Mouse (Mus musculus): ENCODE data around the gene Elmsan1.

Gene Elmsan1

DNA sequence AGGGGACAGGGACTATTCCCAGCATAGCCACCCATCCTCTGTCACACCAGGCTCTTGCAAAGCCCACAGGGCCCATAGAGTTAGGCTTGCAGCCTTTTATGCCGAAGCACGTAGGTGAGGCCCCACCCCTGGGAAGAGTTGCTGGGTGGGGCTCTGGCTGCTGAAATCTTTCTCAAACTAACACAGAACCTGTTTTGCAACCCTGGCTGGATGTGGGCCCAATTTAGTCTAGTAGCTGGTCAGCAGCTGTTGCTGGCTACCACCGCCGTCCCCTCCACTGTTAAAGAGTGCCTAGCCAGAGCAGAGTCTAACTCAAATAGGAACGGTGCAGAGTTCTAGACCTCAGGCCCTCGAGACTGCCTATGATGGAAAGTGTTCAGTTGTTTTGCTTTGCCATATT, 43.8 kb downstream of the Elmsan1 start:
- DNase-seq: no peak

GRCm38 (mm10) chr12:84174190-84174811, 44.4 kb downstream of the Elmsan1 start:
- DNase-seq: peak; percentile 76

DNA sequence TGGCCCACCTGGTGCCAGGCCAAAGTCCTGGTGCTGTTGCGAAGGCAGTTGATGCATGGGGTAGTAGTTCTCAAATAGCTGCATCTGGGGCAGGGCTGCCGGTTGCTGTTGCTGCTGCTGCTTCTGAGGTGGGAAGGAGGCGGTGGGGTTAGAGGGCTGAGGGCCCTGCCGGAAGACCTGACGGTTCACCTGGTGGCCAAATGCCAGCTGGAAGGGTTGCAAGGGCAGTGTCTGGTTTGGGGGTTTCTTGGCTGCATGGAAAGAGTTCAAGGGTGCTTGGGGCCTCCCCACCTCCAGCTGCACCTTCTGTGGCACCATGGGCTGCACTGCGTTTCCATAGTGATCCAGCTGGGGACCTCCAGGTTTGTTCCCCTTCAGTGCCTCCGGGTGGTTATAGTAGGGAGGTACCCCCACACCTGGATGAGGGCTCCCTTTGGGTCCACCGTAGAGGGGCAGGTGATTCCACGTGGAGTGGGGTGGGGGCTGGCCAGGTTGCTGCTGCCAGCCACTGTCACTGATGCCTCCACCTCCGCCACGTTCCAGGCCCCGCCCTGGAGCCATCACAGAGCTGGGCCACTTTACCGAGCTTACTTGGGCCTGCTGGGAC, 45.3 kb downstream of the Elmsan1 start:
- no peak for DNase-seq

- DNase-seq: peak; percentile 78
Observed at GRCm38 (mm10) chr12:84172862-84173261, 45.8 kb downstream of the Elmsan1 start.

- no peak for DNase-seq
Observed at GRCm38 (mm10) chr12:84172216-84172615, 46.5 kb downstream of the Elmsan1 start.

DNA sequence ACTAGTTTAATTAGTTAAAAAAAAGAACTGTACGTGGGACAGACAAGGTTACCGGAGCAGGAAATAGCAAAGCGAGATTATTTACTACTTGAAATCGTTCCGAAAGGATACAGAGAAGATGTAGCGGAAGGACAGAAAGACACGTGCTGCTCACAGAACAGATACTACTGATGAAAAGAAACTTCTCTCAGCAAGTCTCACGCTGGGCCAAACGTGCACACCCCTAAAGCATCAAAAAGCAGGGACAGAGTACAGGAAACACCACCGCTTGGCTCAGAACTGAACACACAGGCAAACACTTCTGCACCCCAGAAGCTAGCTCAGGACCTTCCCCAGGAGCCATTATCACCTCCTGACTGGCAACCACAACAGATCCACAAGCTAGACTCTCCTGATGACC, 48.1 kb downstream of the Elmsan1 start:
- no peak for DNase-seq

DNA sequence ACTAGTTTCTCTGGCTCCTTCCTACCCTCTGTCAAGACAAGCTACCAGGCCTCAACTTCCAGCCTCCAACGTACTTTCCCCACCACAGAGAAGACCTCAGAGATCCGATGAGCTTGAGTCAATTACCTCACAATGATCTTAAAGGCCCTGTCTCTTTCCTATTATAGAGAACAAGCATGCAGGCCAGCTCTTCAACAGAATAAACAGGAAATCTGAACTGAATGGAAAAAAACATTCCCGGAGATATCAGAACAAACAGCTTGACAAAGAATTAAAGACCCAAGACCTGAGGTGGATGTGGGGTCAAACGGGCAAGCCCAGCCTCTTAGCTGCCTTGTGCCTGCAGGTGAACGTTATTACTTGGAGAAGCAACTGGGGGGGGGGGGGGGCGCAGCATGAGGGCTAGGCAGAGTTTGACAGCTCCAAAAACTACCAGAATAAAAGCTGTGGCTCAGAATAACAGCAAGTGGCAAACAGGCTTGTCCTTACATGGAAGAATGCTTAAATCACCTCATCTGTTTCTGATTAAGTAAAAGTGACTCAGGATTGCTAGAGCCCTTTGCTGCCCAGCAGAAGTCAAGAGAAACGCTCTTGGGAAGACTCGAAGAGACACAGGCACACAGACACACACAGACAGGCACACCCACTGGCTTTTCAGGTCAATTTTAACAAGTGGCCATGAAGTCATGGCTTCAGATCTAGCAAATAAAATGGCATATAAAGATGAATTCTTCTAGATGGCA, 52.9 kb downstream of the Elmsan1 start:
- DNase-seq: peak; percentile 7

DNA sequence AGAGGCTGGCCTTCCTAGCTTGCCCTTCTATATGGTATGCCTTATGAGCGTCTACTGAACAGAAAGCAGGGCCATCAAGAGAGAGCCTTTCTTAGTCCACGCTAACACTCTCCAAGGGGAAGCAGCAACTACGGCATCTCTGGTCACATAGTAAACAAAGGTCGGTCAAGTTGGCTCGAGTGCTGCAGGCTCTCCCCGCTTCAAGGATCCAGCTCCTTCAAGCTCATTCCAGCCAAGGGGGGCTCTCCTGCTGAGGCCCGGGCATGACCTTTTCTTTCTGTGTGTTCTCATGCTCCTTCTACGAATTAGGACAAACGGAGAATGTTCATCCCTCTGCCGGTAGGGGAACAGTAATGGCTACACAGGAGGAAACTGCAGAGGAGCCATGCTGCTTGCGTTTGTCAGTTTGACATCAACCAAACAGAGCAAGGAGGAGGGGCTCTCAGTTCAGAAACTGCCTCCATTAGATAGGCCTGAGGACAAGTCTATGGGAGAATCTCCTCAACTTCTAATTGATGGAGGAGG, 55.0 kb downstream of the Elmsan1 start:
- no peak for DNase-seq

- DNase-seq: no peak
Observed at GRCm38 (mm10) chr12:84163133-84163532, 55.5 kb downstream of the Elmsan1 start.

DNA sequence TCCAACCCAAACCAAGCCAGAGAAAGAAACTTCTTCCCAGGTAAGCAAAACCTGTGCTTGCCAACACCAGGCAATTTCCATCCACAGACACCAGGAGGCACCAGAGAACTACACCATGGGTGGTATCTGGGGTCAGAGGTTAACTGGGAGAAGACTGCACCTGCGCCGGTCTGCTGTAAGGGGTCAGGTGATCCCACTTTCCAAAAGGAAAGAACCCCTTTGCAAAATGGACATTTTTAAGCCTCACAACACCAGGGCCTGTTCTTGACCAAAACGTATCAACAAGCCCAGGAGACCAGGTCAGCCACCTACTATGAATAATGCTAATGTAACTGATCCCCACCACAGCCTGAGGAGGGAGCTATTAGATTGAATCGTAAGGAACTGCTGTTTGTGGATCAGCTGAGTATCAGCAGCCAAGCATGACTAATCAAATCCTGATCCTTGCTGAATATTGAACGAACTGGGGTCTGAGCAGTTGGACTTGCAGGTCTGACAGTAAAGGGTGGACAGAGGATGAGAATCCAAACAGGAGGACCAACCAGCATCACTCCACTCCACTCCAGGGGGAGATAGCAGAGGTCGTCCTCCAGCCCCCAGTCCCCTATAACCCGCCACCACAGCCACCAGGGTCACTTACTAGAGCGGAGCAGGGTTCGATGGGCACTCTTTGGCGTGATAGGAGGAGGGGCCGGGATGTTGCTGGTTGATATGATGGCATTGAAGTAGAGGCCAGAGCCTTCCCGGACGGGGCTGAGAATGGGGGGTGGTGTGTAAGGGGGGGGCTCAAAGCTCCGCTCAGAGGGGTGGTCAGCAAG, 56.9 kb downstream of the Elmsan1 start:
- DNase-seq: no peak

GRCm38 (mm10) chr12:84161116-84161515, 57.6 kb downstream of the Elmsan1 start:
- no peak for DNase-seq

DNA sequence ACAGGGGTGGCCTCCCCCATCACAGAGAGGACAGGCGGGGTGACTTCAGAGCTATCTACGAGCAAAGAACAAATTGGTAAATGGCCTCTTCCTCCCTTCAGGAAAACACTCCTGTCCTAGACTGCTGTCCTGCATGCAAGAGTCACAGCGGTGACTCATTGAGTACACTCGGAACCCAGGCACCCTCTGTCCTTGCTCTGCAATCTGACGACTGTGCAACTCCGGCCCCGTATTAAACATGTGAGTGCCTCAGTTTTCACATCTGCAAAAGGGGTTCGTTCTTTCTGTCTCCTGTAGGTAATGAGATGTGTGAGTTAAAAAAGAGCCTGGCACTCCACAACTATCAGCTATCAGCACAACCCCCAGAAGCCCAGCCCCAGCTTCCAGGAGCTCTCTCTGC, 58.2 kb downstream of the Elmsan1 start:
- no peak for DNase-seq

DNA sequence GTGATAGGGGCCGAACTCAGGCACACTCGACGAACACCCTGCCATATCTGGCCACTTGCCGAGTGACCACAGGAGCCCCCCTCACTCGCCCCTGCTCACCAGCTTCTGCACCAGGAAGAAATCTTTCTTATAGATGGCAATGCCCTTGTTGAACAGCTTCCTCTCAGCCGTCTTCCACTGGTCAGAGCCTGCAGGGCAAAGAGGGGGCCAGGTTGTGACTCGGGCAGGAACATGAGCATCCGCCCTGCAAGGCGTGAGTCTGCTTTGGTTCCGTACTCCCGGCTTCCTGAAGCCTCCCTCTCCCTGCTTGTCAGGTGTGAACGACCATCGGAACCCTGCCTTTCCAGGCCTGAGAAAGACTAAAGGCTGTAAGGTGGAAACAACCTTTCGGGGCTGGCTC, 60.5 kb downstream of the Elmsan1 start:
- DNase-seq: peak; percentile 20

GRCm38 (mm10) chr12:84156210-84156609, 62.5 kb downstream of the Elmsan1 start:
- DNase-seq: peak; percentile 37

- peak; percentile 65 for DNase-seq
Observed at GRCm38 (mm10) chr12:84155523-84155871, 63.2 kb downstream of the Elmsan1 start.

- DNase-seq: peak; percentile 96
Observed at GRCm38 (mm10) chr12:84154786-84155522, 63.7 kb downstream of the Elmsan1 start.

DNA sequence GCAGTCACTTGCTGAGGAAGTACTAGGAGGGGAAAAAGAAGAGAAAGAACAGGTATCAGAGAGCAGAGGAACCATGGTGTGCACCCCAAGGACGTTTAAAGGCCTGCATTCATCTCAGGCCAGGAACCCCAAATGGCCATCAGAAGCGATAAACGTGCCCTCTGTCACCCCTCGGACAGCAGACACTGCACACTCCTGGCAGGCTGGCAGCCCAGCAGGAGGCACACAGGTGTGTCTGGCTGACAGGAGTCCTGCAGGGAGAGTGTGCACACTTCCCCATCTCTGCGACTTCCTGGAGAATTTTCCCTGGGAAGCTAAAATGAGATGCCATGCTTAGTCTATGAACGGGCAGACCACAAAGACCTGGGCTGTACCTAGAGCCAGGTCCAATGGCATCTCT, 65.3 kb downstream of the Elmsan1 start:
- peak; percentile 47 for DNase-seq

DNA sequence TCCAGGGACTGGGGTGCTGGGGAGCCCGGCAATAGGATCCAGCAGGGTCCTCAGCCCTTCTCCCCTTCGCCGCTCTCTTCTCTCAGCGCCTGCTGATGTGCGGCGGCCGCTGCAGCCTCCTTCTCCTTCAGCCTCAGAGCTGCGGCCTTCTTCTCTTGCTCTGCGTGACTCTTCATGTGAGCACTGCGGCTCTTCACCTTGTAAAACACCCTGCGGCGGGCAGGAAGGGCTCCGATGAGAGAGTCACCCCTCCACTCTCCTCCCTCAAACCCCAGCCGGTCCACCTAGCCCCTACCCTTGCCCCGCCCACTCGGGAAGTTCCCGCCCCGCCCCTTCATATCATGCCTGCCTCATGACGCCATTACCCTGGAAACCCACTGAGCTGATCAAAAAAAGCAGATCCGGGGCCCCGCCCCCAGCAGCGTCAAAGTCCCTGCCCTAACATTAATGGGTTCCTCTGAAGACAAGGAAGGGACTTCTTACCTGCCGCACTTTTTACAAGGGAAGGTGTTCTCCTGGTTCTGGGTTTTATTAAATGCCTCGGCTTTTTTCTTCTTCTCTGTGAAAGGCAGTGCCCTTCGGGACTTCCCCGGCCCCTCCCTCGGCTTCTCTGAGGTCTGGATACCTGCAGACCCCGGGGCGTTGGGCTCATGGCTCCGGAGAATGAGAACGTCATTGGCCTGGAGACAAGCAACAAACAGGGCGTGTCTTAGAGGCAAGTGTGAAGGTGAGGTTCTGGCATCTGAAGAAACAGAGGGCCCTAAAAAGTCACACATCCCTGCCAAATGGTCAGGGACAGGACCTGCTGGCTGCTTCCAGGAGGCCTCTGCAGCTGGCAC, 66.1 kb downstream of the Elmsan1 start:
- peak; percentile 41 for DNase-seq

DNA sequence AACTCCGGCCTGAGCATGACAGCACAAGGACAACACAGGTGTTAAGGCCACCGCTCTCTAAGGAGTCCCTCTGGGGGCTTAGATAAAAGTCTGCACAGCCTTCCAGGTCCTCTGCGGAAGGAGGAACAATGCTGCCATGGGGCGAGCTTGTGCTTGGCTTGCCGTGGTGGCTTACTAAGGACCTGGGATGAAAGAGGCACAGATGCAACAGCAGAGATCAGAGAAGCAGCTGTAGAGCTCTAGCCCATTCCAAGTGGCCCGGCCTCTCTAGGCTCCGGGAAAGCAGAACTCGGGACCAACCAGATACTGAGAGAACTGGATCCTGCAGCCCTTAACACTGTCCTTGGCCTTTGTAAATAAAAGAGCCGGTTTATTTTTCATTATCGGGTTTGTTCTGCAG, 66.8 kb downstream of the Elmsan1 start:
- peak; percentile 11 for DNase-seq

GRCm38 (mm10) chr12:84150976-84151375, 67.7 kb downstream of the Elmsan1 start:
- DNase-seq: no peak

DNA sequence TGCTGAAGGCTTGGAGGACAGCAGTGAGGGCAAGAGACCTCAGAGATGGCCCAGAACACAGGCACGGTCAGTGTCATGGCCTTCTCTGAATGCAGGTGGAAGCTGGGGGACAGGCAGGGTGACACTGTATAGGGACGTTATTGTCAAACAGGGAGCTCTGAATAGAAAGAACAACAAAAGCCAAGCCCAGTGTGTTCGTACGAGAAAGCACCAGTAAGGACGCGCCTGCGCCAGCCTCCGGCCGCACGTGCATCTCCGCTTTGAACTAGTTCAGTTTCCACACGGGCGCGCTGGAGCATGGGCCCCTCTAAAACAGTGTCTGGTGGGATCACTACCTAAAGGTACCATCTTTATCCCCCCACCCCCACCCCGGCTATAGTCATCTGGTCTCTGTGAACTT, 68.7 kb downstream of the Elmsan1 start:
- no peak for DNase-seq

DNA sequence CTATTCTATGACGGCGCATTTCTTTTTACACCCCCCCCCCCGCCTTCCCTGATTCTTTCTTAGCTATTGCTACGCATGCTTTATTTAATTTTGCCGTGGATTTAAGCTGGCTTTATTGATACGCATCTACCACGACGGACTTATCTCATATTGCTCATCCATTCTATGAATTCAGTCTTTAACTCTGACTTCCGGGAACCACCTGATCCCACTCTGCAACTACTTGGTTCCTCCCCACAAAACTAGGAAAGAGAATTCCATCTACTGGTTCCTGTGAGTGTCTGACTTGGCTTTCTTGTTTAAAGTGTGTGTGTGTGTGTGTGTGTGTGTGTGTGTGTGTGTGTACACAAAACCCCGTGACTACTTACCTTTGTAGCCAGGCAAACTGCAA, 70.1 kb downstream of the Elmsan1 start:
- DNase-seq: no peak
